Mouse (Mus musculus) ovary, adult 10 weeks (tissue): Measurements from ENCODE around the gene Uap1l1. TPM values are rescaled to one million over a fixed set of nuclear protein-coding genes. Genes with fewer than 3 reads are reported as not detected.

Experiments
- polyA plus RNA-seq: library from polyadenylated mRNA; stranded (reverse); fragments of 350-450 nt; fragmentation: Illumina TruSeq; extraction: RNeasy Lipid Tissue Mini Kit (QIAGEN cat#74804); gene quantifications from one replicate; pipeline ENCODE4 v1.2.3, GENCODE M21; 2014

The Uap1l1 gene
- polyA plus RNA-seq: 0.60 TPM

DNA sequence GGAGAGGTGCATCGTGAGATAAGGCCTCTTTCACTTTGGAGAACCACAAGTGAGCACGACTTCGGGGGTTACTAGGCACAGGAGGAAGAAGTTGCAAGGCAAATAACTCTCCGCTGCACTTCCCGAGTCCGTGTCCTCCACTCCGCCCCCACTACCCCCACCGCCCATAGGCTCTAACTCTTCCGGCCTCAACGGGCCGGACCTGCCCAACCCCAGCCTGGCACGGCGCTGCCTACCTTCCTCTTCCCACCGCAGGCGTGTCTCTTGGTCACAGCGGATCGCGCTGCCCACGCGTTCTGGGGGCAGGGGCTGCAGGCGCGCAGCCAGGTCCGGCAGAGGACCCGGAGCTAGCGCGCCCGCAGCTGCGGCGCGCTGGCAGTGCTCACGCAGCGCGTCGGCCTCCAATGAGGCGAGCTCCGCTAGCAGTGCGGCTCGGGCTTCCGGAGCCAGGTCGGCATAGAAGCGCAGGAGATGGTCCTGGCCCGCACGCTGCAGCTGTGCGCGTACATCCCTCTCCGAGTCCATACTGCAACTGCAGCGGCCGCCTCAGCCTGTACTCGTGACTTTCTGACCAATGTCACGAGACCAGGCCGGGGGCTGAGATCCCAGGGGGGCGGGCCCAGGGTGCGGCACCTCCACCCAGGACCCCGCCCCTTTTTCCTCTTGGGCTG lies at the start of gene Uap1l1:
Gene Uap1l1, minus strand, starts transcription at position 592 of the 671 bp plus-strand sequence.

GRCm38 (mm10) chr2:25399051-25399450 lies 33.6 kb upstream of the Uap1l1 start, which contains the start of gene Npdc1:
Gene Npdc1 (plus strand): TSS chr2:25399351.

GRCm38 (mm10) chr2:25395721-25396596 lies 30.5 kb upstream of the Uap1l1 start, which contains the start of gene Entpd2:
Gene Entpd2 (plus strand): TSS chr2:25395874.

DNA sequence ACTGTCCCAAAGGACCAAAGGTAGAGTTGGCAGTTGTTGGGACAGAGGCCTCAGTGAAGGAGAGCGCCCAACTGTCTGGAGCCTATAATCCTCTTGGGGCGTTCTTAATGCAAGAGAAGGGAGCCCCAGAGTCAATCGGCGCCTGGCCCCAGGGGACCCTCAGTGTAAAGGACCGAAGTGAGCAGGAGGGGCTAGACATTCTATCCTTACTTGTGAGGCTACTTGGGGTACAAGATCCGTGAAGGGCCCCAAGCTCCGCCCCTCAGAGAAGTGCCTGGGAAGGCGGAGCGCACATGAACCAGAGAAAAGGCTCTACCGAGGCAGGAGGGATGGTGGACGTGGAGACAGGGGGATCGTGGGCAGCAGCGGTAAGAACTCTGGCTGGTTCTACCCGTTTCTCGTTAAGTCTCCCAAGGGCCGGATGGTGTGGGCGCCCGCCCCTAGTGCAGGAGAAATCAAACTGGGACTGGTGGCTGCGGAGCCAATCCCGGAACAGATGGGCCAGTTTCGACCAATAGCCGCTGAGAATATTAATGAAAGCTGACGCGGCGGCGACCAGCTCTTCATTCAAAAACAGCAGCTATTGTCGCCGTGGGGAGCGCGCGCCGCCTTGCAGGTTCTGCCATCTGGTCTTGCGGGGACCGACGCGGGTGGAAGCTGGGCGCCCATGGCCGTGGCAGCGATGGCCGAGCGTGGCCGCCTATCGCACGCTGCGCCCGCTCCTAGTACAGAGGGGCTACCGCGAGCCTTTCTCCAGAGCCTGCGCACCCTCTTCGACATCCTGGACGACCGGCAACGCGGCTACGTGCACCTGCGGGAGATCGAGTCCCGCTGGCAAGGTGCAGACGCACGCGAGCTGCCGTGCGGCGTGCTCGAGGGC lies 6.5 kb upstream of the Uap1l1 start, which contains the start of gene Sapcd2:
Gene Sapcd2, plus strand, starts transcription at position 558 of the 880 bp plus-strand sequence.

GRCm38 (mm10) chr2:25356208-25357079 lies 9.0 kb downstream of the Uap1l1 start, which contains the start of gene Dpp7:
Gene Dpp7 (minus strand): TSS chr2:25356359.

DNA sequence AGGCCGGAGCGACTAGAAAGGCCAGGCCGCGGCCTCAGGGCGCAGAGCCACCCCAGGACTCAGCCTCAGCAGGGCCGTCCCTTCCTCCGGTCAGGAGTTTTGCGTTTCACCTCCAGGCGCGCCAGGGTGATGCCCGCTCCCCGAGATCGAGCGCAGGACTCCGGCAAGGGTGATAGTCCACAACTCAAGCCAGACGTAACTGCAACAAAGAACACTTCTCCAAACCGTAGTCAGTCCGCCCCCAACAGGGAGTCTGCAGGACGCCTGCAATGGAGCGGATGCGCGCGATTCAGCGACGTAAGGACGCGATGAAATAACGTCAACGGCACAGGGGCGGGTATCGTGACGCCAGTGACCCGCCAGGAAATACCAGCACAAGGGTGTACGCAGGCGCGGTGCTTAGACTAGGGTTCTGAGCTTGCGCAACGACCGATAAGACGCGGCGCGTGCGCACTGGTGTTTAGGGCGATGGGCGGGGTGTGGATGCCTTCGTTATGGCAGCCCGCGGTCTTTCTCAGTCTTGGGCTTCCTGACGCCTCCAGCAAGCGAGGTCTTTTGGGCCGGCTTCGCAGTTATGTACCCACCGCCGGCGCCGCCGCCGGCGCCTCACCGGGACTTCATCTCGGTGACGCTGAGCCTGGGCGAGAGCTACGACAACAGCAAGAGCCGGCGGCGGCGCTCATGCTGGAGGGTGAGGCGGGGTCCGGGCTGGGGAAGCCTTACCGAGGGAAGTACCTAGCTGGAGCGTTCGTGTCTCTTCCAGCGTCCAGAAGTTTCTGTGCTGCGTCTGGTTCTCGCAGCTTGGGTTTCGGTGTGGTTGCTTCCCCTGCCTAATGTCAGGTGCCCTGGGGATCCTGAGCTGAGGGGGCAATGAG lies 33.0 kb downstream of the Uap1l1 start, which contains the start of gene Man1b1:
Gene Man1b1, plus strand, starts transcription at position 53 of the 875 bp plus-strand sequence.

GRCm38 (mm10) chr2:25318971-25319773 lies 46.3 kb downstream of the Uap1l1 start, which contains the start of gene Grin1:
Gene Grin1 (minus strand): TSS chr2:25319187.

Other genes with a start within 250 kb of the Uap1l1 start
- 4.8 TPM for gene Nrarp, start 184.9 kb downstream of the Uap1l1 start, polyA plus RNA-seq
- 2.8 TPM for gene Tor4a, start 168.8 kb downstream of the Uap1l1 start, polyA plus RNA-seq
- gene Nelfb, start 154.2 kb downstream of the Uap1l1 start, polyA plus RNA-seq: 4.4 TPM
- gene Stpg3, start 151.0 kb downstream of the Uap1l1 start, polyA plus RNA-seq: not detected
- gene Fam166a, start 146.9 kb downstream of the Uap1l1 start, polyA plus RNA-seq: not detected
- gene Tubb4b, start 141.0 kb downstream of the Uap1l1 start, polyA plus RNA-seq: 43.8 TPM
- not detected for gene Slc34a3, start 131.3 kb downstream of the Uap1l1 start, polyA plus RNA-seq
- not detected for gene Rnf224, start 128.9 kb downstream of the Uap1l1 start, polyA plus RNA-seq
- gene Rnf208, start 123.4 kb downstream of the Uap1l1 start, polyA plus RNA-seq: not detected
- not detected for gene Cysrt1, start 123.2 kb downstream of the Uap1l1 start, polyA plus RNA-seq
- 0.83 TPM for gene AL732309.1, start 118.8 kb downstream of the Uap1l1 start, polyA plus RNA-seq
- gene Tmem203, start 110.2 kb downstream of the Uap1l1 start, polyA plus RNA-seq: not detected
- gene Tprn, start 103.1 kb downstream of the Uap1l1 start, polyA plus RNA-seq: 0.31 TPM
- 0.80 TPM for gene Ssna1, start 93.2 kb downstream of the Uap1l1 start, polyA plus RNA-seq
- 7.8 TPM for gene Anapc2, start 93.2 kb downstream of the Uap1l1 start, polyA plus RNA-seq
- gene Tmem210, start 77.5 kb downstream of the Uap1l1 start, polyA plus RNA-seq: not detected
- not detected for gene Lrrc26, start 75.8 kb downstream of the Uap1l1 start, polyA plus RNA-seq
- not detected for gene Grin1, start 46.5 kb downstream of the Uap1l1 start, polyA plus RNA-seq
- gene Man1b1, start 33.3 kb downstream of the Uap1l1 start, polyA plus RNA-seq: 19.7 TPM
- 6.6 TPM for gene Dpp7, start 9.3 kb downstream of the Uap1l1 start, polyA plus RNA-seq
- gene Sapcd2, start 6.6 kb upstream of the Uap1l1 start, polyA plus RNA-seq: 0.17 TPM
- 0.34 TPM for gene Entpd2, start 30.2 kb upstream of the Uap1l1 start, polyA plus RNA-seq
- 15.0 TPM for gene Npdc1, start 33.7 kb upstream of the Uap1l1 start, polyA plus RNA-seq
- gene Fut7, start 57.6 kb upstream of the Uap1l1 start, polyA plus RNA-seq: not detected
- 0.77 TPM for gene Abca2, start 63.0 kb upstream of the Uap1l1 start, polyA plus RNA-seq
- gene Clic3, start 91.2 kb upstream of the Uap1l1 start, polyA plus RNA-seq: not detected
- 2.4 TPM for gene Paxx, start 95.4 kb upstream of the Uap1l1 start, polyA plus RNA-seq
- not detected for gene Ptgds, start 104.4 kb upstream of the Uap1l1 start, polyA plus RNA-seq
- gene Lcn12, start 128.2 kb upstream of the Uap1l1 start, polyA plus RNA-seq: not detected
- gene Fbxw5, start 135.1 kb upstream of the Uap1l1 start, polyA plus RNA-seq: 0.37 TPM
- gene C8g, start 136.0 kb upstream of the Uap1l1 start, polyA plus RNA-seq: not detected
- 0.66 TPM for gene Traf2, start 181.3 kb upstream of the Uap1l1 start, polyA plus RNA-seq
- gene Edf1, start 192.2 kb upstream of the Uap1l1 start, polyA plus RNA-seq: 2.4 TPM
- gene Mamdc4, start 209.2 kb upstream of the Uap1l1 start, polyA plus RNA-seq: not detected
- gene Phpt1, start 209.5 kb upstream of the Uap1l1 start, polyA plus RNA-seq: 1.1 TPM
- not detected for gene Ajm1, start 216.1 kb upstream of the Uap1l1 start, polyA plus RNA-seq
- 65.4 TPM for gene Rabl6, start 242.8 kb upstream of the Uap1l1 start, polyA plus RNA-seq